Mouse (Mus musculus) liver, adult 2 months (tissue): ENCODE measurements at regions not wholly inside any gene's neighbourhood (a gene's known extent, or its start where the extent isn't known, plus 50 kb on each side); places are given as distances from the start of the nearest gene placed in this dataset.

Experiments used
- DNase-seq: peaks from one replicate; pipeline ENCODE4 v3.0.0-alpha.2; 2011; ENCODE audit warnings: low read depth, low spot score; ENCODE audit errors: extremely low read depth
- H3K27ac ChIP-seq: fragments of 200-500 bp; replicated peaks from 2 replicates; pipeline ENCODE4 v1.5.1; 2012; ENCODE audit warnings: low read depth, mild to moderate bottlenecking, control low read depth, inconsistent platforms, low read length; ENCODE audit not compliant: insufficient read depth
- H3K27me3 ChIP-seq: fragments of 200-500 bp; 2 replicates; pipeline ENCODE4 v1.6.1; 2012; ENCODE audit warnings: mild to moderate bottlenecking, moderate library complexity, low read length, inconsistent platforms; ENCODE audit not compliant: control insufficient read depth, insufficient read depth
- H3K36me3 ChIP-seq: fragments of 200-500 bp; 2 replicates; pipeline ENCODE4 v1.6.1; 2012; ENCODE audit warnings: low read length, inconsistent platforms; ENCODE audit not compliant: control insufficient read depth, insufficient read depth
- H3K4me1 ChIP-seq: fragments of 200-500 bp; 2 replicates; pipeline ENCODE4 v1.6.1; 2011; ENCODE audit warnings: low read length; ENCODE audit not compliant: control insufficient read depth, insufficient read depth
- H3K4me3 ChIP-seq: fragments of 200-500 bp; 2 replicates; pipeline ENCODE4 v1.5.1; 2011; ENCODE audit warnings: low read depth, mild to moderate bottlenecking, control low read depth, low read length, moderate library complexity; ENCODE audit not compliant: insufficient read depth
- H3K79me2 ChIP-seq: fragments of 200-500 bp; 2 replicates; pipeline ENCODE4 v1.6.1; 2012; ENCODE audit warnings: inconsistent platforms, mild to moderate bottlenecking, low read length, moderate library complexity; ENCODE audit not compliant: control insufficient read depth, insufficient read depth
- H3K9ac ChIP-seq: fragments of 200-500 bp; 2 replicates; pipeline ENCODE4 v1.6.1; 2012; ENCODE audit warnings: low read depth, mild to moderate bottlenecking, control low read depth, inconsistent platforms, low read length
- CTCF ChIP-seq: fragments of 200-500 bp; IDR thresholded peaks from 2 replicates; pipeline ENCODE4 v1.5.1; 2011; ENCODE audit warnings: low read depth, low read length, control low read depth
- POLR2A ChIP-seq: fragments of 200-500 bp; IDR thresholded peaks from 2 replicates; pipeline ENCODE4 v1.6.1; 2011; ENCODE audit warnings: low read length, control low read depth; ENCODE audit not compliant: insufficient read depth; ENCODE audit errors: extremely low read depth
- WGBS: fragments of 180-500 bp; shearing (Covaris S2); methylation state at CpG from one replicate; pipeline ENCODE4 v1.1.7; 2018; 5-methylcytosine and 5-hydroxymethylcytosine counted together

GRCm38 (mm10) chr14:33765767-33766166, 157.6 kb upstream of the Gdf10 start:
- Histone ChIP-seq H3K36me3 (no peaks in the 10 kb centered on the region), H3K27ac (no peak overlapping the region), H3K4me1 (no peaks in the 10 kb centered on the region), H3K4me3 (no peak overlapping the region), H3K27me3 (no peaks in the 10 kb centered on the region), H3K9ac (no peak overlapping the region), H3K79me2 (no peaks in the 10 kb centered on the region)
- 64% methylated on average over 1 of the region's 1 CpGs for WGBS
- DNase-seq = no peak
- TF ChIP-seq POLR2A (no peak), CTCF (no peak)

- 95% methylated on average over 3 of the region's 3 CpGs for WGBS
Observed at GRCm38 (mm10) chr14:33772374-33772773, 151.0 kb upstream of the Gdf10 start.

GRCm38 (mm10) chr14:33789556-33789955, 133.8 kb upstream of the Gdf10 start:
- 51% methylated on average over 2 of the region's 2 CpGs for WGBS
- H3K79me2 ChIP-seq = no peaks in the 10 kb centered on the region
- no peaks in the 10 kb centered on the region for H3K4me1 ChIP-seq
- H3K27ac ChIP-seq = no peak overlapping the region
- DNase-seq = no peak
- H3K9ac ChIP-seq = no peak overlapping the region
- no peak overlapping the region for H3K4me3 ChIP-seq
- no peaks in the 10 kb centered on the region for H3K27me3 ChIP-seq
- TF ChIP-seq POLR2A (no peak), CTCF (no peak)
- H3K36me3 ChIP-seq = no peaks in the 10 kb centered on the region

More at GRCm38 (mm10) chr14:33772374-33772773, 151.0 kb upstream of the Gdf10 start:
- H3K9ac ChIP-seq = no peak overlapping the region
- H3K27me3 ChIP-seq = no peaks in the 10 kb centered on the region
- no peak overlapping the region for H3K27ac ChIP-seq
- TF ChIP-seq CTCF = no peak
- no peak for TF ChIP-seq POLR2A
- H3K79me2 ChIP-seq = no peaks in the 10 kb centered on the region
- no peaks in the 10 kb centered on the region for H3K36me3 ChIP-seq
- H3K4me1 ChIP-seq = no peaks in the 10 kb centered on the region
- no peak for DNase-seq
- no peak overlapping the region for H3K4me3 ChIP-seq

GRCm38 (mm10) chr14:33794262-33794661, 129.1 kb upstream of the Gdf10 start:
- TF ChIP-seq POLR2A (no peak), CTCF (no peak)
- Histone ChIP-seq H3K79me2 (no peaks in the 10 kb centered on the region), H3K4me1 (no peaks in the 10 kb centered on the region), H3K4me3 (no peak overlapping the region), H3K27me3 (no peaks in the 10 kb centered on the region), H3K36me3 (no peaks in the 10 kb centered on the region), H3K27ac (no peak overlapping the region), H3K9ac (no peak overlapping the region)
- 77% methylated on average over 3 of the region's 3 CpGs for WGBS
- no peak for DNase-seq

- WGBS = 76% methylated on average over 15 of the region's 15 CpGs
- DNase-seq = no peak
- H3K36me3 ChIP-seq = no peaks in the 10 kb centered on the region
- no peaks in the 10 kb centered on the region for H3K4me1 ChIP-seq
- H3K4me3 ChIP-seq = no peak overlapping the region
- H3K27ac ChIP-seq = no peak overlapping the region
- H3K27me3 ChIP-seq = no peaks in the 10 kb centered on the region
- H3K79me2 ChIP-seq = no peaks in the 10 kb centered on the region
- TF ChIP-seq CTCF (no peak), POLR2A (no peak)
- no peak overlapping the region for H3K9ac ChIP-seq
Observed at GRCm38 (mm10) chr14:33797551-33798303, 125.7 kb upstream of the Gdf10 start.

GRCm38 (mm10) chr14:33804321-33804720, 119.1 kb upstream of the Gdf10 start:
- 81% methylated on average over 3 of the region's 3 CpGs for WGBS
- TF ChIP-seq POLR2A = no peak
- H3K79me2 ChIP-seq = no peaks in the 10 kb centered on the region

More at GRCm38 (mm10) chr14:33804321-33804720, 119.1 kb upstream of the Gdf10 start:
- Histone ChIP-seq H3K27ac (no peak overlapping the region), H3K4me3 (no peak overlapping the region), H3K27me3 (no peaks in the 10 kb centered on the region), H3K4me1 (no peaks in the 10 kb centered on the region), H3K9ac (no peak overlapping the region), H3K36me3 (no peaks in the 10 kb centered on the region)
- DNase-seq = no peak
